Mouse (Mus musculus) midbrain, embryonic 15.5 days (tissue): Measurements from ENCODE around the gene Wdr25. TPM values are rescaled to one million over a fixed set of nuclear protein-coding genes. Genes with fewer than 3 reads are reported as not detected.

ENCODE experiments used
- ATAC-seq: fragments of 200-750 bp; cut with Nextera tagmentation; replicated peaks from 2 replicates; pipeline ENCODE4 v1.8.0; 2017; ENCODE audit warnings: moderate TSS enrichment
- H3K27ac ChIP-seq: fragments of 300-500 bp; sonication (generic); 2 replicates; pipeline ENCODE4 v1.5.1; 2015; ENCODE audit warnings: mild to moderate bottlenecking, inconsistent platforms
- H3K27me3 ChIP-seq: fragments of 300-500 bp; sonication (generic); replicated peaks from 2 replicates; pipeline ENCODE4 v1.6.1; 2015; ENCODE audit warnings: inconsistent platforms
- H3K36me3 ChIP-seq: fragments of 300-500 bp; sonication (generic); replicated peaks from 2 replicates; pipeline ENCODE4 v1.6.1; 2015; ENCODE audit warnings: inconsistent platforms
- H3K4me1 ChIP-seq: fragments of 300-500 bp; sonication (generic); 2 replicates; pipeline ENCODE4 v1.6.1; 2015; ENCODE audit warnings: inconsistent platforms
- H3K4me2 ChIP-seq: fragments of 300-500 bp; sonication (generic); 2 replicates; pipeline ENCODE4 v1.6.1; 2015; ENCODE audit warnings: inconsistent platforms, mild to moderate bottlenecking, moderate library complexity
- H3K4me3 ChIP-seq: fragments of 300-500 bp; sonication (generic); 2 replicates; pipeline ENCODE4 v1.5.1; 2015; ENCODE audit warnings: mild to moderate bottlenecking, inconsistent platforms
- H3K9ac ChIP-seq: fragments of 300-500 bp; sonication (generic); 2 replicates; pipeline ENCODE4 v1.6.1; 2015; ENCODE audit warnings: mild to moderate bottlenecking, inconsistent platforms
- H3K9me3 ChIP-seq: fragments of 300-500 bp; sonication (generic); 2 replicates; pipeline ENCODE4 v1.6.1; 2016; ENCODE audit warnings: inconsistent platforms
- WGBS: fragments of 180-500 bp; shearing (Covaris S2); methylation state at CpG from one replicate; pipeline ENCODE4 v1.1.7; 2015; ENCODE audit warnings: mixed read lengths; 5-methylcytosine and 5-hydroxymethylcytosine counted together
- polyA plus RNA-seq: library from polyadenylated mRNA; unstranded; fragments of >200 nt; fragmentation: Nextera tagmentation; extraction: Ambion mirVana; gene quantifications from 2 replicates; pipeline ENCODE4 v1.2.1, GENCODE M21; 2015

The Wdr25 gene
- polyA plus RNA-seq, 1 experiment from 2014 or later: 5.2 TPM

DNA sequence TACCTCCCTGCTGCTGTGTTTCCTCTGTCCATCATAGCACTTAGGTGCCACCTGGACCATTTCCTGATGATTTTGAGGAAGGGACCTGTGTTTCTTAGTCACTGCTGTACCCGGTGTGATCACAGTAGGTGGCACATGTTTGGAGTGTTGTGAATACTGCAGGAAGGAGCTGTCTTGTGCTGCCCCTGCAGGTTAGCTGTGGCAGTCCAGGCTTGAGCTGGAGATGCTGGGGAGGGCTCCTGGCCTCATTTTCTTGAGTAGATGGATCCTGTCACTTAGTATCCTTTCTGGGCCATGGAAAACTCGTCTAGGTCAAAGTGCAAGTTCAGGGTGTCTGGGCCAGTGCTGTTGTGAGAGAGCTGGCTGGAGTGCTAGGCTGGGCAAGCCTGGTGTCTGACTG is 47.9 kb downstream of the Wdr25 start:
- H3K27me3 ChIP-seq: no peaks in the 10 kb centered on the region
- 75% methylated on average over 2 of the region's 2 CpGs for WGBS
- no peak for ATAC-seq
- no peak overlapping the region for H3K4me3 ChIP-seq
- H3K27ac ChIP-seq: no peak overlapping the region
- H3K9me3 ChIP-seq: no peaks in the 10 kb centered on the region
- no peaks in the 10 kb centered on the region for H3K36me3 ChIP-seq
- no peak overlapping the region for H3K9ac ChIP-seq
- H3K4me2 ChIP-seq: no peak overlapping the region
- peaks cover 7% of the 10 kb centered on the region for H3K4me1 ChIP-seq

GRCm38 (mm10) chr12:108942203-108942923 is 48.9 kb downstream of the Wdr25 start:
- WGBS: 75% methylated on average over 14 of the region's 14 CpGs
- no peak overlapping the region for H3K4me3 ChIP-seq

DNA sequence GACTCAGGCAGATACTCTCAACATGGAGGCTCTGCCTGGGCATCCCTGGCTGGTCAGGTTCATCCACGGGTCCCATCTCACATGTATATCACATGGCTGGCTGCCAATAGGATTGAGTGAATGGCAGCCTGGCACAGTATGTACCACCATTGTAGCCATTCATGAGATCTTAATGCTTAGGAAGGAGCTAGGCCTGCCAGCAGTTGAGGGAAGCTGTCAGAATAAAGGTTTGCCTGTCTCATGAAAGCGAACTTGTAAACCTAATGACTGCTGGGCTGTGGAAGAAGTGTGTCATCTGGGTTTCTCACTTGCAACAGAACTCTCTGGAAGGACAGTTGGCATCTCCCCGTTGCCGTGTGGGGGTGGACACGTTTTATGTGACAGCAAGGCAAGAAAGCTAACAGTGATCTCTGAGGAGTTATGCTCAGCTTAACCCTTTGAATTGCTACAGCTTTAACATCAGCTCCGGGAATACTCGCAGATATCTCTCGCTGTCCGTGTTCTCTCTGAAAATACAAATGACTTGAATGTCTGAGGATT is 59.6 kb downstream of the Wdr25 start:
- peaks cover 19% of the 10 kb centered on the region for H3K4me1 ChIP-seq
- WGBS: 61% methylated on average over 9 of the region's 9 CpGs

More at GRCm38 (mm10) chr12:108942203-108942923, 48.9 kb downstream of the Wdr25 start:
- no peaks in the 10 kb centered on the region for H3K36me3 ChIP-seq
- no peaks in the 10 kb centered on the region for H3K9me3 ChIP-seq
- H3K9ac ChIP-seq: no peak overlapping the region
- H3K4me1 ChIP-seq: peaks cover 7% of the 10 kb centered on the region
- H3K4me2 ChIP-seq: no peak overlapping the region
- H3K27me3 ChIP-seq: no peaks in the 10 kb centered on the region
- H3K27ac ChIP-seq: no peak overlapping the region
- no peak for ATAC-seq

GRCm38 (mm10) chr12:108953838-108954237 is 60.4 kb downstream of the Wdr25 start:
- Histone ChIP-seq H3K4me1 (peaks cover 27% of the 10 kb centered on the region), H3K9ac (no peak overlapping the region), H3K36me3 (no peaks in the 10 kb centered on the region), H3K4me2 (no peak overlapping the region), H3K4me3 (no peak overlapping the region), H3K9me3 (no peaks in the 10 kb centered on the region), H3K27me3 (no peaks in the 10 kb centered on the region), H3K27ac (no peak overlapping the region; the same call in 1 of the 2 replicates)
- ATAC-seq: peak; percentile 65; the same call in 1 of the 2 replicates
- 9% methylated on average over 6 of the region's 6 CpGs for WGBS

More for the DNA sequence above, 59.6 kb downstream of the Wdr25 start:
- Histone ChIP-seq H3K36me3 (no peaks in the 10 kb centered on the region), H3K4me2 (no peak overlapping the region), H3K27ac (no peak overlapping the region), H3K4me3 (no peak overlapping the region), H3K9ac (no peak overlapping the region), H3K9me3 (no peaks in the 10 kb centered on the region), H3K27me3 (no peaks in the 10 kb centered on the region)
- no peak for ATAC-seq

- Histone ChIP-seq H3K27ac (no peak overlapping the region), H3K36me3 (no peaks in the 10 kb centered on the region), H3K4me3 (no peak overlapping the region), H3K4me1 (peaks cover 33% of the 10 kb centered on the region), H3K27me3 (no peaks in the 10 kb centered on the region), H3K4me2 (no peak overlapping the region), H3K9me3 (no peaks in the 10 kb centered on the region), H3K9ac (no peak overlapping the region)
- WGBS: 26% methylated on average over 2 of the region's 2 CpGs
- no peak for ATAC-seq
Observed at GRCm38 (mm10) chr12:108954456-108954855, 61.0 kb downstream of the Wdr25 start.

DNA sequence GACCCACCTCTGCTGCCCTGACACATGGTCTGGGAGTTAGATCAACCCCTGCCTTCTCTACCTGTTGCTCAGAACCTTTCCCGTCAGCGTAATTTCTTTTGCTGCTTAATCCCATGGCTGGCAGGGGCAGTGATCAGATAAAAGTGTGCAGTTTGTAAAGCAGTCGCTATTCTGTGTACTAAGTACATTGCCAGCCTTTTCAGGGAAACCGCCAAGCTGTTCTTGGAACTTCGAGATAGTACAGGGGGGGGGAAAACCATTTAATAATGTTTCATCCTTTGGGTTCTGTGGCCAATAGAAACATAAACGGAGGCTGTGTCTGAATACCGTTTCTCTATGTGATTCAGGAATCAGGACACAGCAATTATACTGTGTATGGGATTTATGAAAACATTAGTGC is 65.1 kb downstream of the Wdr25 start:
- H3K4me1 ChIP-seq: peaks cover 53% of the 10 kb centered on the region
- peak overlapping the region; percentile 52 for H3K4me2 ChIP-seq
- 28% methylated on average over 7 of the region's 7 CpGs for WGBS

DNA sequence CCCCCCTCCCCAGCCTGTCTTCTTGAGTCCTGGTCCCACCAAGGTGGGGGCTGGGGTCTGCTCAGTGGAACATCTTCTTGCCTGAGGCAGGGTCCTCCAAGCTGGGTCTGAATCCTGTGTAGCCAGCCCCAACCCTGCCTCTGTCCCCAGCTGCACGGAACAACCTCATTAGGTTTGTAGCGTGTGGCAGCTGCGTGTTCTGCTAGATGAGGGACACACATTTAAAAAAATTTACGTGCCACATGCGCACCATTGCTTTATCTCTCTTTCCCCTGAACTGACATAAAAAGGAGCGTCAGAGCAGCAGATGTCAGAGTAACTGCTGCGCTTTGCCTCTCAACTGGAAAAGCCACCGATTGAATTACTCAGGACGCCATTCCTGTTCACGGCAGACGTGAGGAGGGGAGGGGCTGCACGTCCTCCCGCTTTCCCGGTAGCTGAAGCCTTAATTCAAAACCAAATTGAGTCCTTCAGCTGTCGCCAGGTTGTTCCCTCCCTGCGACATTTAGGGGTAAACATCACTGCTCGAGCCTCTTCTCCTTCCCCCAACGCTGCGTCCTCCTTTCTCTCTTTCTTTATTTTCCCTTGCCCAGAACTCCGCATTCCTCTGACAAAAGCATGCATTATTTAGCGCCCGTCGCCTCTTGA is 65.7 kb downstream of the Wdr25 start:
- 4% methylated on average over 23 of the region's 23 CpGs for WGBS

More for the DNA sequence above, 65.1 kb downstream of the Wdr25 start:
- no peak for ATAC-seq
- H3K27ac ChIP-seq: no peak overlapping the region
- H3K36me3 ChIP-seq: no peaks in the 10 kb centered on the region
- no peak overlapping the region for H3K4me3 ChIP-seq
- no peaks in the 10 kb centered on the region for H3K9me3 ChIP-seq
- H3K9ac ChIP-seq: peak overlapping the region; percentile 9; the same call in 1 of the 2 replicates
- no peaks in the 10 kb centered on the region for H3K27me3 ChIP-seq

DNA sequence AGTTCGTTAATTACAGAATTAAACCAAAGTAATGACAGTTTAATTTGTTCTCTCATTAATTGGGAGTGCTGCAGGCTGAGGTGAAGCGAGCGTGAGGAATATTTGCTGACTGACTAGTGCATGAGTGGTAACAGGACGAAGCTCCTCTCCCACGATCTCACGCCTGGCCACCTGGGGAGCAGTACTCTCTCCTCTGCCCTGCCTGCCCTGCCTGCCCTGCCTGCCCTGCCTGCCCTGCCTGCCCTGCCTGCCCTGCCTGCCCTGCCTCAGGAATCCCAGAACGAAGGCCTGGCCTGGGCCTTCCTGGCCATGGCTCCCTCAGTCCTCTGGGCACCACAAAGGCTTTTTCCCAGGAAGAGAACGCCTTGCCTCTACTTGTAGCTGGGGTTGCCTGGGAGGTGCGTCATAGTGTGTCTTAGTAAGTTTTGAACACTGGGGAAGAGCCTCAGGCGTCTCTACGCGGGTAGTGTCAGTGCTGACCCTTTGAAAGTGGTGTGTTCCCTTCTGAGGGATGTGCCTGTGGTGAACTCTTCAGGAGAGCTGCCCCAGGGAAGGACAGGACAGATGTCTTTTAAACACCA is 66.3 kb downstream of the Wdr25 start:
- Histone ChIP-seq H3K9me3 (no peaks in the 10 kb centered on the region), H3K9ac (no peak overlapping the region), H3K4me2 (peak overlapping the region; percentile 52), H3K4me1 (peaks cover 42% of the 10 kb centered on the region), H3K27ac (peak overlapping the region; percentile 55), H3K27me3 (no peaks in the 10 kb centered on the region; the same call in 1 of the 2 replicates), H3K36me3 (no peaks in the 10 kb centered on the region), H3K4me3 (peak overlapping the region; percentile 27)
- peak; percentile 40; the same call in 1 of the 2 replicates for ATAC-seq
- 21% methylated on average over 12 of the region's 12 CpGs for WGBS

More for the DNA sequence above, 65.7 kb downstream of the Wdr25 start:
- peak overlapping the region; percentile 51 for H3K27ac ChIP-seq
- peak overlapping the region; percentile 27 for H3K4me3 ChIP-seq
- peaks cover 47% of the 10 kb centered on the region for H3K4me1 ChIP-seq
- H3K36me3 ChIP-seq: no peaks in the 10 kb centered on the region
- ATAC-seq: peak; percentile 57; the same call in 1 of the 2 replicates
- peak overlapping the region; percentile 9; the same call in 1 of the 2 replicates for H3K9ac ChIP-seq
- peak overlapping the region; percentile 52 for H3K4me2 ChIP-seq
- no peaks in the 10 kb centered on the region for H3K9me3 ChIP-seq
- H3K27me3 ChIP-seq: no peaks in the 10 kb centered on the region

GRCm38 (mm10) chr12:108960225-108960624 is 66.8 kb downstream of the Wdr25 start:
- 0 out of 2 replicates have a peak overlapping the region, but pooled peaks have one; percentile 55 for H3K27ac ChIP-seq
- H3K4me1 ChIP-seq: peaks cover 42% of the 10 kb centered on the region
- WGBS: 31% methylated on average over 10 of the region's 10 CpGs
- no peaks in the 10 kb centered on the region; the same call in 1 of the 2 replicates for H3K27me3 ChIP-seq
- peak; percentile 58; the same call in 1 of the 2 replicates for ATAC-seq
- H3K9ac ChIP-seq: no peak overlapping the region
- H3K4me3 ChIP-seq: no peak overlapping the region
- H3K36me3 ChIP-seq: no peaks in the 10 kb centered on the region
- no peak overlapping the region for H3K4me2 ChIP-seq
- H3K9me3 ChIP-seq: no peaks in the 10 kb centered on the region

GRCm38 (mm10) chr12:108967631-108968030 is 74.2 kb downstream of the Wdr25 start:
- WGBS: 86% methylated on average over 4 of the region's 4 CpGs
- ATAC-seq: no peak
- Histone ChIP-seq H3K4me3 (no peak overlapping the region), H3K9me3 (no peaks in the 10 kb centered on the region), H3K36me3 (no peaks in the 10 kb centered on the region), H3K4me2 (no peak overlapping the region), H3K9ac (no peak overlapping the region), H3K27ac (no peak overlapping the region), H3K4me1 (no peaks in the 10 kb centered on the region; the same call in 1 of the 2 replicates), H3K27me3 (no peaks in the 10 kb centered on the region; the same call in 1 of the 2 replicates)

DNA sequence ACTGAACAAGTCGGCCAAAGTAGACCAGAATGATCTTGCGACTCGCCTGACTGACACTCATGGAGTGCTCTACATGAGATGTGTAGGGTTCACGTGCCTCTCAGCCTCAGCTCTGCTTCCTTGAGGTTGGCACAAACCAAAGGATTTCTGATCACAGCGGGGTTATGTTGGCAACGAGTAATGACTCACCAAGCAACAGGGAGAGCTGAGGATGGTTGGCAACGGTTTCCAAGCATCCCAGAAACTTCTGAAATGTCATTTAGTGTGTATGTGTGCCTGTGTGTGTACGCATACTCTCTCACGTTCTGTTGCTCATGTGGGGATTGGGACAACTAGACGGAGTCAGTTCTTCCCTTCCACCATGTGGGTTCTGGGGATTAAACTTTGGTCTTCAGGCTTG is 74.6 kb downstream of the Wdr25 start:
- H3K4me2 ChIP-seq: no peak overlapping the region
- no peaks in the 10 kb centered on the region for H3K9me3 ChIP-seq
- H3K27ac ChIP-seq: no peak overlapping the region
- H3K4me1 ChIP-seq: no peaks in the 10 kb centered on the region; the same call in 1 of the 2 replicates
- no peak overlapping the region for H3K4me3 ChIP-seq
- H3K36me3 ChIP-seq: no peaks in the 10 kb centered on the region
- no peak overlapping the region for H3K9ac ChIP-seq
- no peak for ATAC-seq
- 87% methylated on average over 10 of the region's 10 CpGs for WGBS
- no peaks in the 10 kb centered on the region; the same call in 1 of the 2 replicates for H3K27me3 ChIP-seq

- H3K4me2 ChIP-seq: no peak overlapping the region
- H3K4me3 ChIP-seq: no peak overlapping the region
- no peak overlapping the region for H3K9ac ChIP-seq
- H3K27ac ChIP-seq: no peak overlapping the region
- no peaks in the 10 kb centered on the region for H3K27me3 ChIP-seq
- WGBS: 89% methylated on average over 9 of the region's 9 CpGs
- H3K36me3 ChIP-seq: no peaks in the 10 kb centered on the region
- ATAC-seq: no peak
- H3K4me1 ChIP-seq: no peaks in the 10 kb centered on the region
- no peaks in the 10 kb centered on the region for H3K9me3 ChIP-seq
Observed at GRCm38 (mm10) chr12:108971446-108971845, 78.0 kb downstream of the Wdr25 start.
